Mouse (Mus musculus) hindbrain, embryonic 13.5 days (tissue): ENCODE results near the gene Hrct1. TPM values are rescaled to one million over a fixed set of nuclear protein-coding genes. Genes with fewer than 3 reads are reported as not detected.

Experiments used
- ATAC-seq: fragments of 200-750 bp; cut with Nextera tagmentation; 2 replicates; pipeline ENCODE4 v1.8.0; 2017; ENCODE audit warnings: moderate TSS enrichment; ENCODE audit not compliant: low FRiP score
- H3K27ac ChIP-seq: fragments of 300-500 bp; sonication (generic); 2 replicates; pipeline ENCODE4 v1.5.1; 2015; ENCODE audit warnings: inconsistent platforms, mild to moderate bottlenecking, moderate library complexity
- H3K27me3 ChIP-seq: fragments of 300-500 bp; sonication (generic); 2 replicates; pipeline ENCODE4 v1.6.1; 2015; ENCODE audit warnings: mild to moderate bottlenecking, inconsistent platforms
- H3K36me3 ChIP-seq: fragments of 300-500 bp; sonication (generic); 2 replicates; pipeline ENCODE4 v1.6.1; 2015; ENCODE audit warnings: mild to moderate bottlenecking, inconsistent platforms
- H3K4me1 ChIP-seq: fragments of 300-500 bp; sonication (generic); replicated peaks from 2 replicates; pipeline ENCODE4 v1.6.1; 2015; ENCODE audit warnings: inconsistent platforms
- H3K4me2 ChIP-seq: fragments of 300-500 bp; sonication (generic); 2 replicates; pipeline ENCODE4 v1.6.1; 2015; ENCODE audit warnings: inconsistent platforms, mild to moderate bottlenecking, moderate library complexity
- H3K4me3 ChIP-seq: fragments of 300-500 bp; sonication (generic); 2 replicates; pipeline ENCODE4 v1.5.1; 2015; ENCODE audit warnings: mild to moderate bottlenecking, inconsistent platforms
- H3K9ac ChIP-seq: fragments of 300-500 bp; sonication (generic); 2 replicates; pipeline ENCODE4 v1.6.1; 2015; ENCODE audit warnings: mild to moderate bottlenecking, inconsistent platforms
- H3K9me3 ChIP-seq: fragments of 300-500 bp; sonication (generic); 2 replicates; pipeline ENCODE4 v1.6.1; 2016; ENCODE audit warnings: inconsistent platforms
- WGBS: fragments of 180-500 bp; shearing (Covaris S2); methylation state at CpG from one replicate; pipeline ENCODE4 v1.1.7; 2015; 5-methylcytosine and 5-hydroxymethylcytosine counted together
- polyA plus RNA-seq: library from polyadenylated mRNA; unstranded; fragments of >200 nt; fragmentation: Nextera tagmentation; extraction: Ambion mirVana; gene quantifications from 2 replicates; pipeline ENCODE4 v1.2.1, GENCODE M21; 2015

Gene Hrct1
- polyA plus RNA-seq, 1 experiment from 2014 or later: 0.18 TPM

DNA sequence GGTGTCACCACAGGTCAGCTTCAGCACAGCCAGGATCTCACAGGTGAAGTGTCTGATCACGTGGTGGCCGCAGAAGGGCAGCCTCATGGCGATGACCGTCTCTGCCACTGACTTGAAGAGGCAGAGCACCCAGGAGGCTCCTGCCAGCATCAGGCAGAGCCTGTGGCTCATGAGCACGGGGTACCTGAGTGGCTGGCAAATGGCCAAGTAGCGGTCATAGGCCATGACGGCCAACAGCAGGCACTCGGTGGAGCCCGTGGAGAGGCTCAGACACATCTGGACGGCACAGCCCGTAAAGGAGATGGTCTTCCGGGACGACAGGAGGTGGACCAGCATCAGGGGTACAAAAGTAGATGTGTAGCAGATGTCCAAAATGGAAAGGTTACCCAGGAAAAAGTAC lies 21.0 kb upstream of the Hrct1 start:
- Histone ChIP-seq H3K36me3 (no peaks in the 10 kb centered on the region), H3K27ac (no peak overlapping the region), H3K4me1 (no peaks in the 10 kb centered on the region; the same call in 1 of the 2 replicates), H3K9me3 (no peaks in the 10 kb centered on the region), H3K9ac (no peak overlapping the region), H3K4me3 (no peak overlapping the region), H3K4me2 (no peak overlapping the region), H3K27me3 (peaks cover 5% of the 10 kb centered on the region; the same call in 1 of the 2 replicates)
- 85% methylated on average over 13 of the region's 13 CpGs for WGBS
- ATAC-seq: no peak

DNA sequence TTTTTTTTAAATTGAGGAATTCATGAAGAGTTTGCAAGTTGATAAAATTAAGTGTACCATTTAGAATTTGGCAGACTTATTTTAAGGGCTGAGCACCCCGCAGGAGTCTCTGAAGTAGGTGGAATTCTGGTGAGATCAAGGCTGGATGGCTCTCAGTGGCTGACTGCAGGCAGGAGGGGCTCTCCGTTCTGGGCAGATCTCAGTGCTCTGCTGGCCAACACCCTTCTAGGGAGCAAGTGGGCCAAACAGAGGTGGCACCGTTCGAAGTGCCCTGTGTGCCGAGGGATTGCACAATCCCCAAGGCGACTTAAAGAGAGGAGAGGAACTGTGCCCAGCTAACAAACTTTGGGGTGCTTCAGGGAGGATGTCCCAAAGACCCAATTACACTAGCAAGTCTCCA lies 17.1 kb upstream of the Hrct1 start, which contains the start of gene Olfr71:
Gene Olfr71, minus strand, starts transcription at position 387 of the 400 bp plus-strand sequence.
- Histone ChIP-seq H3K36me3 (no peaks in the 10 kb centered on the region), H3K9me3 (no peaks in the 10 kb centered on the region), H3K4me3 (no peak within 1 kb of the TSS), H3K9ac (no peak within 1 kb of the TSS), H3K4me1 (peaks cover 4% of the 10 kb centered on the region), H3K4me2 (no peak within 1 kb of the TSS), H3K27me3 (peaks cover 8% of the 10 kb centered on the region; the same call in 1 of the 2 replicates), H3K27ac (no peak within 1 kb of the TSS)
- whole genome bisulfite sequencing: 84% methylated on average over 6 of the region's 6 CpGs
- no peak for ATAC-seq

DNA sequence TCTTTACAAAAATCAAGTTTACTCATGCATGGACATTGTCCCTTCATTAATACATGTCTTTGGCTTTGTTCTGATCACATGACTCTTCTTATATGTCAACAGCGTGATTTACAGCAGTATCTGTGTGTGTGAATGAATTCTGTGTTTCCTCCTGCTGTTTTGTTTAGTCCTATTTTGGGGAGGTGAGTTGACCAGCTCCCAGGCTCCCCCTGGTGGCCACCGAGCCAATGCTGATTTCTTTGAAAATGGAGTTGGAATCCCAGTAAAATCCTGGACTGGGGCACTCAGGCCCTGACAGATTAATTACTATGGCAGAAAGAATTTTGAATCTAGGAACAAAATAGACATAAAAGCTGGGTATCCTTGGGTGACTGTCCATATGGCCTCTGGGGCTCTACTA lies 15.2 kb upstream of the Hrct1 start:
- ATAC-seq: no peak
- 1% methylated on average over 2 of the region's 2 CpGs for WGBS
- no peak overlapping the region for H3K4me3 ChIP-seq

GRCm38 (mm10) chr4:43713652-43714219 lies 13.3 kb upstream of the Hrct1 start:
- H3K27ac ChIP-seq: no peak overlapping the region
- no peaks in the 10 kb centered on the region for H3K36me3 ChIP-seq
- 42% methylated on average over 7 of the region's 7 CpGs for WGBS

More for the DNA sequence above, 15.2 kb upstream of the Hrct1 start:
- Histone ChIP-seq H3K4me1 (peaks cover 4% of the 10 kb centered on the region), H3K27ac (no peak overlapping the region), H3K4me2 (no peak overlapping the region), H3K9me3 (no peaks in the 10 kb centered on the region), H3K36me3 (no peaks in the 10 kb centered on the region), H3K9ac (no peak overlapping the region), H3K27me3 (peaks cover 3% of the 10 kb centered on the region; the same call in 1 of the 2 replicates)

DNA sequence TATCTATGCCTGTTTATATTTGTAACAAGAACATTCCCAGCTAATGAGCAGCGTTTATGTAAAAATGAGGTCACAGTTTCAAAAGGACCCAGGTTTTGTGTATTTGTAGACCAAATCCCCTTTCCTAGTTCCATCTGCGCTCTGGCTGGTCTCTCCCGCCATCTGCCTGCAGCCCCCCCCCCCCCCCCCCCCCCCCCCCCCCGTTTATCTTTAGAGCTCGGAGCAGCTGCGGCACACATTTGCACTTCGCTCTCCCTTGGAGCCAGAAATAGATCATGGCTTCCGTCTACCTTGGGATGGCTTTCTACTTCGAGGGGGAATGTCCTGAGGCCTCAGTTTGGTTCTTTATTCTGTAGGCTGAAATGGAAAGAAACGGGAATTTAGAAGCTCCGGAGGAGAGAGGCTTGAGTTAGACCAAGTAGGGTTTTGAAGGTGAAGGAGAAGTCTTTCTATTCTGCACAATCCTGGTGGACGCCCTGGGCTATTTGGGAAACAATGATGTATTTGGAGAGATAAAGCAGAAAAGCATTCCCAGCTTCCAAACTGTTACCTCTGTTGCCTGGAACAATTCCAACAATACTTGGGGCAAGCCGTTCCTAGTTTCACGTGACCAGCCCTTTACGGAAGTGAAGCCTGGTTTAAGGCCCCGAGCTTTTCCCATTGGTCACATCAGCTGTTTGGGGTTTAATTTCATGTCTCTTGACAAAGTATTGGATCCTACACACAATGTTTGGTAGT lies 6.3 kb upstream of the Hrct1 start:
- Histone ChIP-seq H3K4me3 (no peak overlapping the region), H3K9me3 (no peaks in the 10 kb centered on the region), H3K36me3 (no peaks in the 10 kb centered on the region), H3K4me1 (0 out of 2 replicates have a peak, but pooled peaks cover 3% of the 10 kb centered on the region), H3K27me3 (no peaks in the 10 kb centered on the region), H3K4me2 (no peak overlapping the region), H3K27ac (no peak overlapping the region), H3K9ac (no peak overlapping the region)
- 53% methylated on average over 15 of the region's 16 CpGs for WGBS
- no peak for ATAC-seq

More at GRCm38 (mm10) chr4:43713652-43714219, 13.3 kb upstream of the Hrct1 start:
- H3K9ac ChIP-seq: no peak overlapping the region
- no peak overlapping the region for H3K4me3 ChIP-seq
- H3K27me3 ChIP-seq: peaks cover 3% of the 10 kb centered on the region; the same call in 1 of the 2 replicates
- ATAC-seq: no peak
- H3K9me3 ChIP-seq: no peaks in the 10 kb centered on the region
- no peak overlapping the region for H3K4me2 ChIP-seq
- H3K4me1 ChIP-seq: peaks cover 4% of the 10 kb centered on the region; the same call in 1 of the 2 replicates

- Histone ChIP-seq H3K4me2 (no peak overlapping the region), H3K9ac (no peak overlapping the region), H3K4me1 (0 out of 2 replicates have a peak, but pooled peaks cover 3% of the 10 kb centered on the region), H3K27me3 (no peaks in the 10 kb centered on the region), H3K9me3 (no peaks in the 10 kb centered on the region), H3K27ac (no peak overlapping the region), H3K36me3 (no peaks in the 10 kb centered on the region), H3K4me3 (no peak overlapping the region)
- ATAC-seq: no peak
- WGBS: 85% methylated on average over 4 of the region's 4 CpGs
These were observed 4.8 kb upstream of the Hrct1 start for GRCm38 (mm10) chr4:43722191-43722590.

GRCm38 (mm10) chr4:43724764-43725163 lies 2.2 kb upstream of the Hrct1 start:
- WGBS: 41% methylated on average over 1 of the region's 1 CpGs

DNA sequence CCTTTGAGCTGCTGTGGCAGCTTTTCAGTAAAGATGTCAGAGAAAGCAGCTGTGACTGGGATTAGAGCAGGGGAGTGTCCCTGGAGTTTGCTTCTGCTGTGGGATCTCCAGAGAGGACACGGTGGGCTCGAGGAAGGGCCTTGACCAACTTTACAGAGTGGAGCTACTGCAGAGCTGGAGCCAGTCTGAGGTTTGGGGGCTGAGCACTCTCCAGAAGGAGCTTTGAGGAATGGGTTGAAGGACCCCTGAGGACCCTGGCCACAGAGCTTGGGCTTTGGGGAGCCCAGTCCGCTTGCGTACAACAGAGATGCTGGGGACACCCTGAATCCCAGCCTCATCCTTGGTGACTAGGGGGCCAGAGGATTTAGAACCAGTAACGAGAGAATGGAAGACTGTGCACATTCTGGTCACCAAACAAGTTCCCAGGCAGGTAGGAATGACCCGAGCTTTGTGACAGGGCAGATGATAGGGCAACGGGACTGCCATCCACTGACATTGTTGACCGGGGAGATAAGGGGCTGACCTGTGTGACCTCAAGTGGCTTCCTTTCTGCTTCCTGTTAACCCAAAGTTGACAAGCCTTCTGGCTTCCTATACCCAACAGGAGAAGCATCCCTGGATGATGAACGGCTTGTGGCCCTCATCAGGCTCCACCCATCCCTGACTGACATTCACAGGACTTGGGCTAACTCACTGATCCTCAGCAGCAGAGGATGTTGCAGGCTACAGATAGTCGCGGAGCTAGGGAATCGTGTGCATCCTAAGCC lies 577 bp upstream of the Hrct1 start:
- Histone ChIP-seq H3K4me2 (no peak overlapping the region), H3K27ac (no peak overlapping the region), H3K4me3 (no peak overlapping the region), H3K9me3 (no peaks in the 10 kb centered on the region), H3K27me3 (no peaks in the 10 kb centered on the region), H3K4me1 (no peaks in the 10 kb centered on the region), H3K36me3 (no peaks in the 10 kb centered on the region), H3K9ac (no peak overlapping the region)
- ATAC-seq: no peak
- WGBS: 78% methylated on average over 12 of the region's 12 CpGs

More at GRCm38 (mm10) chr4:43724764-43725163, 2.2 kb upstream of the Hrct1 start:
- no peaks in the 10 kb centered on the region for H3K27me3 ChIP-seq
- no peak for ATAC-seq
- H3K9ac ChIP-seq: no peak overlapping the region
- no peaks in the 10 kb centered on the region for H3K9me3 ChIP-seq
- H3K4me3 ChIP-seq: no peak overlapping the region
- no peak overlapping the region for H3K27ac ChIP-seq
- no peak overlapping the region for H3K4me2 ChIP-seq
- H3K36me3 ChIP-seq: no peaks in the 10 kb centered on the region
- H3K4me1 ChIP-seq: 0 out of 2 replicates have a peak, but pooled peaks cover 3% of the 10 kb centered on the region

DNA sequence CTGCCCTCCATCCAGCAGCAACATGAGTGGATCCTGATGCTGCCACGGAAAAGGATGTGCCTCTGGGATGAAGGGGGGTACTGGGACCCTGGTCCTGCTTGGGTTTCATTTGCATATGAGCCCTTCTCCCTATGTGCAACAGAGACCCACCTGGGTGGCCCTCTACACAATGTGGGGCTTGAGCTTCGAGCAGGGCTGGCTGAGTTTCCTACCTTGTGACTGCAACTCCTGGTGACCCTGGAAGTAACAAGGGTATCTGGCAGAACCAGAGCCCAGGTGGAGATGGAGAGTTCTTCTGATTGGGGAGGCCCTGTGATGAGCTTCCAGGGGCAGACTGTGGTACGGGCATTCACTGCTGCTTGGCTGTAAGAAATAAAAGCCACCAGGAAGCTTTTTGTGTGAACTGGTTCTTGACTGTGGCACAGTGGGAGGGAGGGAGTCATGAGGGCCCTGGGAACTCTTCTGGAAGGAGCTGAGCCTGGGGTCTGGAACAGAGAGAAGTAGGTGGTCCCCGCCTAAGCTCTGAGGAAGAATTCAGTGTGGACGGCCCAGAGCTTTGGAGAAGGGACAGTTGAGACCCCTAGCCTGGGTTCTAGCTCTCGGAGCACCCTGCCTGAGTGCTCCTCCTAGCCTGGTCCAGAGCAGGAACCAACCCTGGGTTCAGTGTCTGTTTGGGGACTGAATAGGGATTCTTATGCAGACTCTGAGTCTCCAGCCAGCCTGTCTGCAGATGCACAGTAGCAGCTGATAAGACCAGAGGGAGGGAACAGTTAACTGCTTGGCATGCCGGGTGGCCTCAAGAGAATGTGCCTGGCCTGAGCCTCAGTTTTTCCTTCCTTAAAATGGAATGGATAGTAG lies 959 bp downstream of the Hrct1 start:
- no peak overlapping the region for H3K4me2 ChIP-seq
- H3K4me3 ChIP-seq: no peak overlapping the region
- no peak for ATAC-seq
- H3K9me3 ChIP-seq: no peaks in the 10 kb centered on the region
- H3K27ac ChIP-seq: no peak overlapping the region
- WGBS: 76% methylated on average over 7 of the region's 7 CpGs
- no peaks in the 10 kb centered on the region for H3K36me3 ChIP-seq
- no peaks in the 10 kb centered on the region for H3K4me1 ChIP-seq
- no peaks in the 10 kb centered on the region for H3K27me3 ChIP-seq
- H3K9ac ChIP-seq: no peak overlapping the region

GRCm38 (mm10) chr4:43728576-43728954 lies 1.6 kb downstream of the Hrct1 start:
- H3K36me3 ChIP-seq: no peaks in the 10 kb centered on the region
- ATAC-seq: no peak

DNA sequence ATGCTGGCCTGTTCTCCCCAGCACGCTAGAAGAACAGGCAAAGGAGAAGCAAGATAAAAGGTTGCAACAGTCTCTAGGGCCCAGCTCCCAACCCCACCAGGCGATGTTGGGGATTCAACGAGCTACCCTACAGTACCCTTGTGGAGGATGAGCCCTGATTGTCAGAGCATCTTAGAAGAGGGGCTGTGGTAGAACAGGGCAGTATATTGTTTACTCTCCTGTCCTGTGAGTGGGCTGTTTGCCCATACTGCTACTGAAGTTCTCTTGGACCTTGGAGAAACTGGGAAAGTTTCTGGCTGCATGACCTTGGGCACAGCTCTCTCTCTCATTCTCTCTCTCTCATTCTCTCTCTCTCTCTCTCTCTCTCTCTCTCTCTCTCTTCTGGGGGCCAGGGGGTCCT lies 2.1 kb downstream of the Hrct1 start:
- H3K9ac ChIP-seq: no peak overlapping the region
- H3K4me1 ChIP-seq: no peaks in the 10 kb centered on the region
- H3K27ac ChIP-seq: no peak overlapping the region
- no peak overlapping the region for H3K4me3 ChIP-seq
- ATAC-seq: no peak
- H3K9me3 ChIP-seq: no peaks in the 10 kb centered on the region
- no peak overlapping the region for H3K4me2 ChIP-seq
- H3K27me3 ChIP-seq: no peaks in the 10 kb centered on the region
- H3K36me3 ChIP-seq: no peaks in the 10 kb centered on the region
- 74% methylated on average over 3 of the region's 3 CpGs for WGBS

More at GRCm38 (mm10) chr4:43728576-43728954, 1.6 kb downstream of the Hrct1 start:
- no peak overlapping the region for H3K4me3 ChIP-seq
- H3K27me3 ChIP-seq: no peaks in the 10 kb centered on the region
- H3K27ac ChIP-seq: no peak overlapping the region
- no peaks in the 10 kb centered on the region for H3K9me3 ChIP-seq
- no peak overlapping the region for H3K4me2 ChIP-seq
- WGBS: 69% methylated on average over 5 of the region's 5 CpGs
- no peak overlapping the region for H3K9ac ChIP-seq
- H3K4me1 ChIP-seq: no peaks in the 10 kb centered on the region
